18 mouse cellular contexts compared by ENCODE assay signal in genomic region chrX:36311420-36311819, GRCm38 (mm10). TPM values are rescaled to one million over a fixed set of nuclear protein-coding genes. Genes with fewer than 3 reads are reported as not detected.
DNase-seq lines count a peak whose midpoint lies in the region; ATAC-seq lines count a peak whose summit lies in the region.
"Had no signal": no experiment of that assay in that cellular context is flagged by ENCODE, and none has a peak within 500 bp of the region (broad histone marks: within the 10 kb centered on the region; RNA-seq: fewer than 3 reads in every experiment).

No protein-coding gene starts in this region.

- H3K4me3 ChIP-seq in heart, embryonic 11.5 days (ENCODE audit: low read depth, low read length) = no peak overlapping the region
- H3K4me3 ChIP-seq: embryonic facial prominence, embryonic 12.5 days; limb, embryonic 10.5 days; liver, embryonic 13.5 days had no signal

- peak; percentile 17 for DNase-seq in adrenal gland, adult 2 months
- no peak for DNase-seq in adrenal gland, adult 18-20 months (ENCODE audit: low spot score in 2 of 2)
- DNase-seq in layer of hippocampus, adult 11-12 months (ENCODE audit: low spot score) = peak; percentile 29
- no peak for DNase-seq in layer of hippocampus, postnatal 10 days (ENCODE audit: low spot score in 2 of 2)
- peak; percentile 39 to 44 for DNase-seq in right cerebral cortex, adult 2 months (ENCODE audit: low spot score in 2 of 2)
- DNase-seq in right cerebral cortex, postnatal 14 days = no peak
- DNase-seq in telencephalon, adult 2 months (ENCODE audit: low read depth, low spot score) = peak; percentile 56
- DNase-seq: cerebellum, adult 2 months; kidney, adult 2 months; kidney, postnatal 14 days; liver, embryonic 13.5 days; thymus, postnatal 4 days had no signal

- no peak overlapping the region for H3K27ac ChIP-seq in heart, embryonic 11.5 days (ENCODE audit: low read depth, low read length)
- H3K27ac ChIP-seq: embryonic facial prominence, embryonic 12.5 days; limb, embryonic 10.5 days; liver, embryonic 13.5 days had no signal

- no peak overlapping the region for H3K4me2 ChIP-seq in heart, embryonic 11.5 days
- H3K4me2 ChIP-seq: embryonic facial prominence, embryonic 12.5 days; liver, embryonic 13.5 days had no signal

- no peaks in the 10 kb centered on the region for H3K36me3 ChIP-seq in heart, embryonic 11.5 days (ENCODE audit: control insufficient read depth, insufficient read depth, low read length)
- H3K36me3 ChIP-seq: embryonic facial prominence, embryonic 12.5 days; G1E; limb, embryonic 10.5 days; liver, embryonic 13.5 days had no signal

- no peaks in the 10 kb centered on the region for H3K9me3 ChIP-seq in heart, embryonic 11.5 days (replicated peaks; ENCODE audit: control insufficient read depth, low read length)
- H3K9me3 ChIP-seq: embryonic facial prominence, embryonic 12.5 days; G1E; limb, embryonic 10.5 days; liver, embryonic 13.5 days had no signal

- H3K27me3 ChIP-seq in heart, embryonic 11.5 days (ENCODE audit: control insufficient read depth, insufficient read depth, low read length) = no peaks in the 10 kb centered on the region
- H3K27me3 ChIP-seq: embryonic facial prominence, embryonic 12.5 days; liver, embryonic 13.5 days had no signal

- H3K4me1 ChIP-seq in heart, embryonic 11.5 days (ENCODE audit: control insufficient read depth, insufficient read depth, low read length) = no peaks in the 10 kb centered on the region
- H3K4me1 ChIP-seq: embryonic facial prominence, embryonic 12.5 days; limb, embryonic 10.5 days; liver, embryonic 13.5 days had no signal

- ATAC-seq in heart, embryonic 11.5 days (replicated peaks; ENCODE audit: insufficient number of reproducible peaks, low FRiP score, low TSS enrichment) = no peak
- ATAC-seq: CD4-positive, CD25-positive, alpha-beta regulatory T cell, adult 4 months; midbrain, embryonic 16.5 days had no signal

- H3K9ac ChIP-seq in heart, embryonic 11.5 days (ENCODE audit: low read depth, low read length) = no peak overlapping the region
- H3K9ac ChIP-seq: embryonic facial prominence, embryonic 12.5 days; liver, embryonic 13.5 days had no signal

- WGBS in heart, embryonic 11.5 days (ENCODE audit: insufficient replicate concordance) = 70% methylated on average over 3 of the region's 3 CpGs

RNA-seq across cellular contexts. Expression of gene Lonrf3, which starts 16.7 kb away (rescaled TPM):
- 1 to 10 TPM; 2.1 to 8.1 TPM for total RNA-seq in adrenal gland, adult 2 months (2021)
- 4.8 and 6.2 TPM in 2 replicates for polyA plus RNA-seq in adrenal gland, adult 2 months (2012; rRNA removed)
- 1 to 10 TPM; 5.8 to 6.4 TPM for total RNA-seq in adrenal gland, adult 18-20 months (2021)
- total RNA-seq in layer of hippocampus, postnatal 10 days (2021) = 10 to 100 TPM; 15.3 to 16.9 TPM
- polyA plus RNA-seq in heart, embryonic 11.5 days (2014; fragmentation: Nextera tagmentation; extraction: Ambion mirVana) = 0.23 TPM in 1 of 2 replicates, not detected in the other
- total RNA-seq: G1E had no signal
- polyA plus RNA-seq: CD4-positive, CD25-positive, alpha-beta regulatory T cell, adult 4 months; G1E had no signal

Comparison
In these comparisons a context has a peak if more than half of its experiments do, and no peak if none do; other contexts are left out.
1. DNase-seq: peak in adrenal gland, adult 2 months (single experiment), layer of hippocampus, adult 11-12 months (single experiment), right cerebral cortex, adult 2 months (2 of 2) and telencephalon, adult 2 months (single experiment); none in adrenal gland, adult 18-20 months (0 of 2), layer of hippocampus, postnatal 10 days (0 of 2) and right cerebral cortex, postnatal 14 days (single experiment).